Mouse (Mus musculus) ovary, postnatal 14 days (tissue): ENCODE measurements around the gene Lactb.

ENCODE experiments used
- DNase-seq: peaks from one replicate; pipeline ENCODE4 v3.0.0; 2022; ENCODE audit warnings: low spot score

Gene Lactb

DNA sequence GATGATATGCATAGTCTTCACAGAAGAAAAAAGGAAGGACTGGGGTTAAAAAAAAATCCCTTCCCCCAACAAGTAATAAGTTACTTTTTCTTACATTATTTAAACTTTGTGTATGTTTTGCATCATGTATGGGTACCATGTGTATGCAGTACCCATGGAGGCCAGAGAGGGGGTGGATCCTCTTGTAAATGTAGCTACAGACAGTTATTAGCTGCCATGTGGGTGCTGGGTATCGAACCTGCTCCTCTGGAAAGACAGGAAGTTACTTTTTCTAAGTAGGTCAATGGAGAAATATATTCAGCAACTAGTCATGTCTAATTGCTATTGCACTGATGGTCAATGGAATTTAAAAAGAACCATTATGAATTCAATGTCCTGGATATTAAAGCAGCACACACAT is 3.2 kb upstream of the Lactb start:
- DNase-seq, result no peak

DNA sequence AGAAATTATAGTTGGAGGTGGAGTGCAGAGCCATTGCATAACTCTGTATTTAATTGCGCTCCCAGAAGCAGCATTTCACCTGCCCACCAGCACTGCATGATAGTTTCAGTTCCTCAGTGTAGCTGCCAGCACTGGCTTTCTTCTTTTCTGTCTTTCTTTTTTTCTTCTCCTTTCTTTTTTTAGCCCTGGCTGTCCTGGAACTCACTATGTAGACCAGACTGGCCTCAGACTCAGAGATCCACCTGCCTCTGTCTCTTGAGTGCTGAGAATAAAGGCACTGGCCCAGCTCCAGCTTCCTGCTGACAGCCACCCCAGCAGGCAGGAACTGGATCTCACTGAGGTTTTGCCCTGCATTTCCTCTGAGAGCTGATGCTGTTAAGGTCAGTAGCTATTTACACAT is 2.7 kb upstream of the Lactb start:
- no peak for DNase-seq

DNA sequence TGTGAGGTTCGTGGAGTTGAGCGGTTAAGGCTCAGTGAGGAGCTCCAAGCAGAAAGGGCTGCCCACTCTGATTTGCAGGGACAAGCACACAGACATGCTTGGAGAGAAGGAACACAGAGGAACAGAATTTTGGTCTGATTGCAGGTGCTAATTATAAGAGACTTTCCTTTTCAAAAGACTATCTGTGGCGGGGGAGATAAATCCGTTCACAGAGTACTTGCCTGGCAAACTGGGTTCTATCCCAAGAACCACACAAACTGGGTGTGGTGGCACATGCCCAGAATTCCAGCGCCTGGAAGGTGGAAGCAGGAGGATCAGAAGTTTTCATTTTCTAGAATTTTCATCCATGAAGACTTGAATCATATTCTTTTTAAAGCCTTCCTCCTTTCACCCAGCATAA is 1.8 kb upstream of the Lactb start:
- no peak for DNase-seq

DNA sequence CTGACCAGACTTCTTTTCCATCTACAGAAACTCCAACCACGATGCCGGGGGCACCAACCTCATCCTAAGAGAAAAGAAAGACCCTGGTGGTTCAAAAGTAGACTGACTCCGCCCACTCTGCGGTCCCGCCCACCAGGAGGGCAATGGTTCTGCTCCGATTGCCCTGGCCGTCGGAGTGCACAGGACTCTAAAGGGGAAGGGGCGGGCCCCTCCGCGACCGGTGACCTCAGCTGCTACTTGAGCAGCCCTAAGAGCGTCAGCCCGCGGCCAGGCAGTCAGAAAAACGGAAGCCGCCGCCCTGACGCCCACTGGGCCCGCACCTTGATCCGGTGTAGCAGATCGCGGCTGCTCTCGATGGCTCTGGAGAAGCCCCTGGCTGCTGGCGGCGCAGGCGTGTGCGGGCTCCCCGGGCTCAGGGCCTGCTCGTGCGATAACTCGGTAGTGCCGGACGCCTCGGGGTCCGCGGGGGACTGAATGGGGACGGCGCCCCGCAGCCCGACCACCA is 511 bp downstream of the Lactb start:
- peak; percentile 18 for DNase-seq

DNA sequence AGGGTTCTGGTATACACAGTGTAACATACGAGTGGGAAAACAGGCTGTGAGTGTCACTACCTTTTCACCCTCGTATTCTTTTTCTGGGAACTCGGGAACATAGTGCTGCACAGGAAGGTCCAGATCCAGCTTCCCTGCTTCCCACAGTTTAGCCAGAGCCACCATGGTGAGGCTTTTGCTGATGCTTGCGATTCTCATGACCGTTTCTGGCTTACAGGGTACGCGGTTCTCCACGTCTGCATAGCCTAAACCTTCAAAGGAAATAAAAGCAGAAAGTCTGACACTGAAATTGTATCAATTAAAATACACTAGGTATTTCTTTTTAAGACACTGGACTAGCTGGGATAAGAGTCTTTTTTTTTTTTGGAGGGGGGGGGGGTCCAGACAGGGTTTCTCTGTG is 4.2 kb downstream of the Lactb start:
- DNase-seq, result no peak

DNA sequence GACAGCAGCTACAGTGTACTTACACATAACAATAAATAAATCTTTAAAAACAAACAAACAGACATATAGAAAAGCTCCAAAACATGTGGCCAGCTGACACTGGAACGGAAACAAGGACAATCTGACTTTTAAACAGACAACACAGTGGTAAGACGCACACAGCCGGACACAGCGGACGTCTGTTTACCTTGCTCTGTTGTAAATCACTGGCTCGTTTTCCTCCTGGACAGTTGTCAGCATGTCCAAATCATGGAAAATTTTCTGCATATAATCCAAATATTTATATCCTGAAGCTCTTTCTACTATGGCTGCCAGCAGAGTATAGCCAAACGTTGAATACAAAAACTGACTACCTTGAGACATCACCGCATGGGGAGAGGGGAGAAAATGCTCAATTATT is 7.8 kb downstream of the Lactb start:
- no peak for DNase-seq

DNA sequence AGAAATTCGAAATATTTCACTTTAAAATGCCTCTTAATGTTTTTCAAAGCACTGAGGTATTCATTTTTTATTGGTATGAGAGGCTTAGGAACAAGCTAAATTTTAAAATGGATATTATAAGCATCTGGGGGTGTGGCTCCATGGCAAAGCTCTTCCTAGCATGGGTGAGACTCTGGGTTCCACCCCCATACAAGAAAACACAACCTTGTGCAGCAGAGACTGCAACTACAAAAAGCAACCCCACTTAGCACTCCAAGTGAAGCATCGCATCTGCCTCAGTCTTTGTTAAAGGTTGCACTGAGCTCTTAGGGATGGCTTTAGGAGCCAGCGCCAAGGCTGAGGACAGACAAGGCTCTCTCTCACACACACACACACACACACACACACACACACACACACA is 13.8 kb downstream of the Lactb start:
- no peak for DNase-seq

DNA sequence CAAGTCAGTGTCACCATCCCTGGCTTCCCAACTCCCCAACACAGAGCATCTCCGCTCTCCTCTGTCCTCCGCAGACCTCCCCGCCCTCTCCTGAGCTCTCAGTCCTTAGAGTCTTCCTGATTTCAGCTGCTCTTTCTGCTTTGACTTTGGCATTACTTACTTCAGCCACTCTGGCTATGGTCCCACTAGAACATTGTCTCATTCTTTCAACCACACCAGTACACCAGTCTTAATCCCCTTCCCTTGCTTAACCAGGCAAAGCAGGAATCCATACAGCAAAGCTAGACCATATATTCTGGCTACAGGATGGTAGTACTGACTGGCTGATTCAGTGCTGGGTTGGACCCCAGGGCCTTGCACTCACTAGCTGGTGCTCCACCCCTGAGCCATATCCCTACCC is 17.8 kb downstream of the Lactb start:
- no peak for DNase-seq

DNA sequence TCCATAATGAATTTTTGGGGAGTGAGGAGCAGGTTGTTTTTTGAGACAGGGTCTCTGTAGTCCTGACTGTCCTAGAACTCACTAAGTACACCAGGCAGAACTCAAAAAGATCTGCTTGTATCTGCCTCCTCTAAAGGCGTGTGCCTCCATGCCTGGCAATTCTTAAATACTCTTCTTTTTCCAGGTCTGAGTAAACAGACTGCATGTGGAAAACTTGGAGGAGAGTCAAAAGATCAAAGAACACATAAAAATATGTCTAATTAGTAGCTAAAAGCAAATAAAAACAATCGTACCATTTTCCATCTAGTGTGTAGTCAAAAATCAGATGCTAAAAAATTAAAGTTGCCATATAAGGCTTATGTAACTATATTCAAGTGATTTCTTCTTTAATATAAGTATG is 22.4 kb downstream of the Lactb start:
- DNase-seq, result no peak

DNA sequence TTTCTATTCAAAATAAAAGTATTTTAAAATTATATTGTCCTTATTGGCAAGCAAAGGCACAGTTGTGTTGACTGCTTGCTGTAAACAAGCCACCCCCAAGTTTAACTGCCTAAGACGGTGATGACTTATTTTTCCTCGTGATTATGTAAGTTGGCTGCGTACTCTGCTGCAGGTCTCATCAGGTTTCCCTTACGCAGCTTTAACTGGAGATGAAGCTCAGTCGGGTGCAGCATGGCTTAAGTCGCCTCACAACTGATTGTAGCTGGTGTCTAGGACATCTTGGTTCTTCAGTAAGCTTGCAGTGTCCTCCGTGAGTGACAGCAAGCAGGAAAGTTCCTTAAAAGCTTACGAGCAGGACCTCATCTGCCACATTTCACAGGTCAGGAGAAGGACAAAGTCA is 23.0 kb downstream of the Lactb start:
- no peak for DNase-seq

DNA sequence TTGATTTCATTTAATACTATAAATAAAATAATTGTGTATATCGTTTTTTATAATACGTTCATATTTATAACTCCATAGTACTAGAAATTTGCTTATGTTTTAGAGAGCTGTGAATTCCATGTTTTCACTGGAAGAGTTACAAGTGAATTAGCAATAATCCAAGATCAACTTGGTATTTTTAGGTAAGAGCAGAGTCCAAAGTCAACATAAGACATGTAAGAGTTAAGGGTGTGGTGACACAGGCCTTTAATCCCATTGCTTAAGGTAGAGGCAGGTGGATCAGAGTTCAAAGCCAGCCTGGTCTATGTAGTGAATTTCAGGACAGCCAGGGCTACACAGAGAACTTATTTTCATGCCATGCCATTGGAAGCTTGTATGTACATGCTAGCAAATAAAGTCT is 26.7 kb downstream of the Lactb start:
- DNase-seq, result no peak

DNA sequence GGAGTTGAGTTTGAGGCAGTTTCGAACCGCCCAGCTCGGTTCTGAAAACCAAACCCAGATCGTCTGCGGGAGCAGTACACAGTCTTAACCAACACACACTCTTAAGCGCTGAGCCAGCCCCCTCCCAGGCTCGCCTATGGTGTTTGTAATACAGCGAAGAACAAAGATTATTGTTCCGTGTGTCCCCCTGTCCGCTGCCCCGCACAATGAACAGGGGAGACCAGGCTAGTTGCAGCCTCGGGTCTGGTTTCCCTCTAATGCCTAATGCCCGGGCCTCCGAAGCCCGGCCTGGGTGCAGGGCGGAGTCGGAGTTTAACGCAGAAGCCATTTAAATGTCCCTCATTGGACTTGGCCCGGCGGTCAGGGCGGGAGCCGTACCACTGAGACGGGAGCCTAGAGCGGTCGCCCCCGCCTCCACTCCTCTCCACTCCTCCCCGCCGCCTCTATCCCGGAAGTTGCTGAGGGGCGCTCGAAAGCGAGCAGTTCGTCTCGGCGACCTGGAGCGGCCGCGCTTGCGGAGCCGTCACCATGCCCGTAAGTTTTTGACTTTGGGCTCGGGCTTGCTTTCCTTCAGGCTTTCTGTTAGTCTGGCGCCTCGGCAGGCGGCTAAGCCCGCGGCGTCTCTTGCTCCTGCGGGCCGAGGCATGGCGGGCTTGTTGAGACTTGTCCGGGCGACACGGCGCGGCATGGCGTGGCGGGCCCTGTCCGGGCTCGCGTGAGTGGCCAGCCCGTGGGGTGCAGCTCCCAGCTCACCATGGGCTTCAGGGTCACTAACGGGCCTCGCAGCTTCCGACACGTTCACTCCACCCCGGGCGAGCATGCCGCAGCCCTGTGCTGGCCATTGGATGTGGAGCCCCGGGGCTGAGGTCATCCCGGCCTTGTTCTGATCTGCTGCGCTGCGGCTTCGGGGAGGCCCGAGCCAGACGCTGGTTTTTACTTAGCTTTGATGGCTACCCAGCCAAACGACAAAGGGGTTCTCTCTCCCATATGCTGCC is 29.3 kb downstream of the Lactb start, which contains the start of gene Rps27l:
Gene Rps27l, plus strand, starts transcription at position 440 of the 995 bp plus-strand sequence.
- DNase-seq, result peak; percentile 91

DNA sequence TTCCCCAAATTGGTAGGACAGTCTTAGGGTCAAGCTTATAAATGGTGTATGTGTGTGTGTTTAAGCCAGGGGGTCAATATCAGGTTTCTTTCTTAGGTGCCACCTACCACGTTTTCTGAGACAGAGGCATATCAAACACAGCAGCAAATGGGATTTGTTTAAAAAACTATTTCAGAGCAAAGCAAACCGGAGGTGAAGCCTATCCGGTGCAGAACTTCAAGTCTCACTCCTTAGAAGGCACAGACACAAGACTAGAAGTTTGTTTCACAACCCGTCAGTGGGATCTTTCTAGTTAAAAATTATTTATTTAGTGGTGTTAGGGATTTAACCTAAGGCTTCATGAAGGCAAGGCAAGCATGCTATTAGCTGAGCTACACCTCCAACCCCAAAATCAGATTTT is 30.1 kb downstream of the Lactb start:
- DNase-seq, result no peak

DNA sequence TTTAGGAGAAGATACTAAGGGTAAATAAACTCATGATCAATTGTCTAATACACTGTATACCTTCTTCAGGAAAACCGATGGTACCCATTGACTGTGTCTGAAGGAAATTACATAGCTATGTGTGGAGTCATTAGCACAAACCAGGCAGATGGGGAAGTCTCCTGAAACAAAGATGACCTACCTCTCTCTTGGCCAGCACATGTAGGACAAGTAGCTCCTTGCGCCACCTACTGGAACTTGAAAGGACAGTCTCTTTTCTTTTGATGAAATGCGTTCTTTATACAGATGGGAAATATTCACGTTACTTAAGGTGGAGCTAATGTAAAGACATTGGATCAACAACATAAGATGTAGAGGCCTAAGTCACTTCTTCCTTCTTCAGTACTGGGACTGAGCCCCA is 36.4 kb downstream of the Lactb start:
- peak; percentile 34 for DNase-seq

DNA sequence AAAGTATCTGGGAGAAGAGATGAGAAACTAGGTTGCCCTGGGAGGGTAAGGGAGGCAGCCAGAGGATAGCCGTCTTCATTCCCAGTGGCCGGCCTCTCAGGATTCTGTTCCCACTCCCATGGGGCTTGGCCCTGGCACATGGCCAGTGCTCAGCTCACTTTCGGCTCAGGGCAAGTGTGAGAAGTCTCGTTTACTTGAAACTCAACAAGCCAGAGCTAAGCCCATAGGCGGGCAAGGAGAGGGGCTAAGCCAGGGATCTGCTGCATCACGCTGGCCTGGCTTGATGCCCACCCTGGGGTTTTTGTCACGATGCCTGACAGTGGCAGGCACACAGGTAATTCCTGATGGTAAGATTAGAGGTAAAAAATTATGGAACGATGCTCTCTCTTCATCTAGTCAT is 37.8 kb downstream of the Lactb start:
- peak; percentile 18 for DNase-seq

DNA sequence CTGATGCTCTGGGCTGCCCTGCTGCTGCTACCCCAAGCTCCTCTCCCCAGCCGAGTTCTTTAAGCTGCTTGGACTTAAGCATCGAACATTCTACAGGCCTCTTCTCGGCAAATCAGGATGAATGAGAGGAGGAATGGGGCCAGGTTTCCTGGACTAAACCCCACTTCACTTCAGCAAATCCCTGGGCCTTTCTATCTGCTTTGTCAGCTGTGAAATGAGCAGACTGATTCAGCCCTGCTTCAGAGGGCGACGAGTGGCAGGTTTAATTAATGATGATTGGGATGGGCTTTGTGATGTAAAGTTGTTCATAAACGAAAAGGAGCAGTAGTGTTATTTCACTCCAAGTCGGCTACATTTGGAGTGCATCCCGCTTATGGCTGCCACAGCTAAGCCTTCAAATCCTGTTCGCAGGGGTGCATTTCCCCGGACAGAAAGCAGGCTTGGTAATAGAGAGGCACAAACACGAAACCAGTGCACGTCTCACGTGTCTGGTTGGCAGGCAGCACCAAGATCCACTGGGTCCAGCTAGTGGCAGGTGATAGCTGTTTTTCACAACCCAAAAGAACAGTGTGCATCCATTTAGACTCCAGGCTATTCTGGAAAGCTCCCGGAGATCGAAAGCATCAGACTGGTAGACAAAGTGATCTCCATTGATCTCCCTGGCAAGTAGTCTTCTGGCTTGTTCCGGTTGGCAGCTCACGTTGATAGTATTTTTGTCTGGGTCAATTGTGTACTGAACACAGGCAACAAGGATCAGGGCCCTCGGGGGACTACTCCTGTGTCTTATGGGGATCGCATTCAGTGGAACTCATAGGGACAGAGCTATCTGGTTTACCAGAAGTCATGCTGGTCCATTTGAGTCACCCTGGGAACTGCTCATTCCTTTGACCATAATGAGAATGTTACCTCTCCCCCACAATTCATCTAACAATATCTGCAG is 41.1 kb downstream of the Lactb start:
- no peak for DNase-seq

DNA sequence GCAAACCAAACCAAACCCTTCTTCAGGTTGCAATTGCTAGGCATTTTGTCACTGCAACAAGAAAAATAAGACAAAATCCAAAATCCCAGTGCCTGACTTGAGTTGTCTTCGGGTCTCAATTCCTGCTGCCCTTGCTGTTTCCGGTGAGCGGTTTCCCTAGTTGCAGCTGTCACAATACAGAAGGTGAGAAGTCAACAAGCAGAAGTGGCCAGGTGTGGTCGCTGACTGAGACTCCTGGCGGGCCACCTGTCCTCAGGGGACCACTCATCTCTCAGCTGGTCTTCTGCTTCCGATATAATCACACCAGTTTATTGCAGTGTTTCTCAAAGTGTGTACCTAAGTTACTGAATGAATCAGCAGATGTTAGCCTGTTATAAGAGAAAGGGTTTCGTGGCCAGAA is 44.9 kb downstream of the Lactb start:
- no peak for DNase-seq

DNA sequence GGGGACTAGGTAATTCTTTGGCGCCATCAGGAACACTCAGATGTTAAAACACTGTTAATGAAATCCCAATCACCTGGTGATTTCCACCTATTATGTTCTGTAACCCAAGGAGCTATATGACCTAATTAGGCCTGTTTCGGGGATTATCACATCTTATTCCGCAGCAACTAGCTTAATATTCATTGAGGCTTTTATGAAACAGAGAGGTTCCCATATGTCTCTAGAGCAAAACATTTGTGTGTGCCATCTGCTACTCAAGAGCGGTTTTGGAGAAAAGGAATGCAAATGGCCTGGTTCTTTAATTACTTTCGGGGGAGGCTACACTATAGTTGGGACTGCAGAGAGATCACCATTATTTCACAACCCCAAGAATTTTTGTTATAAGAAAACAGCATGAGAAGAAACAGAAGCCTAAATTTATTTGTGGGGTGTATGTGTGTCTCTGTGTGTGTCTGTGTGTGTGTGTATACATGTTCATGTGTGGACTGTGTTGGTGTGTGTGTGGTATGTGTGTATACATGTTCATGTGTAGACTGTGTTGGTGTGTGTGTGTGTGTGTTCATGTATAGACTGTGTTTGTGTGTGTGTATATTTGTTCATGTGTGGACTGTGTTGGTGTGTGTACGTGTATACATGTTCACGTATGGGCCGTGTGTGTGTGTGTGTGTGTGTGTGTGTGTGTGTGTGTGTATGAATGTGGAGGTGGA is 47.4 kb downstream of the Lactb start:
- DNase-seq, result no peak

DNA sequence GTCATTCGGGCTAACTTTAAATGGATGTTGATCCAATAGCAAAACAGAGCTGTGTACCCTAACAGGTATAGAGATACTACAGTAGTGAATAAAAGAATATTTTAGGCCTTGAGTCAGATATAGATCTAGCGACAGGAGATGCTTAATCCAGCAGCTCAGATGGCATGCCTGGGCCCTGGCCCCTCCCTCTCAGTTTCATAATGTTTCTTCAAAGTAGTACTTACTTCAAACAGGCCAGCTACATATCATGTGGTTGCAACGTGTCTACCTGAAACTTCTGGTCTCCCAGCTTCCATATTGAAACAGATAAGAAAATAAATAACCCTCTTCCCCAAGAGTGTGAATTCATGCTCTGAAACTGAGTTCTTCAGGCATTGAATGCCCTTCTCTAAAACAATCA is 49.4 kb downstream of the Lactb start:
- no peak for DNase-seq

DNA sequence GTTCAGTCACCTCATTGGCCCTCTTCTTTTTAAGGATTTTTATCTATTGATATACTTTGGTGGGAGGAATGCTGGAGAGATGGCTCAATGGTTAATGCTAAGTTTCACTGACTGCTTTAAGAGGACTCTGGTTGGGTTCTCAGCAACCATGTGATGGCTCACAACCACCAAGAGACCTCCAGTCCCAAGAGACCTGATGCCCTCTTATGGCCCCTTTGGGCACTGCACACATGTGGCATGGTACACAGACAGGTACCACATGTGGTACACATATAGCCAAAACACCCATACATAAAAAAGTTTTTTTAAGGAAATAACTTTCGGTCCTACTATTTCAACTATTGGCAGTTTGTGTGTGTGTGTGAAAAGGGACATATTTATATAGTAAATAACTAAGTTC is 53.2 kb downstream of the Lactb start:
- no peak for DNase-seq

DNA sequence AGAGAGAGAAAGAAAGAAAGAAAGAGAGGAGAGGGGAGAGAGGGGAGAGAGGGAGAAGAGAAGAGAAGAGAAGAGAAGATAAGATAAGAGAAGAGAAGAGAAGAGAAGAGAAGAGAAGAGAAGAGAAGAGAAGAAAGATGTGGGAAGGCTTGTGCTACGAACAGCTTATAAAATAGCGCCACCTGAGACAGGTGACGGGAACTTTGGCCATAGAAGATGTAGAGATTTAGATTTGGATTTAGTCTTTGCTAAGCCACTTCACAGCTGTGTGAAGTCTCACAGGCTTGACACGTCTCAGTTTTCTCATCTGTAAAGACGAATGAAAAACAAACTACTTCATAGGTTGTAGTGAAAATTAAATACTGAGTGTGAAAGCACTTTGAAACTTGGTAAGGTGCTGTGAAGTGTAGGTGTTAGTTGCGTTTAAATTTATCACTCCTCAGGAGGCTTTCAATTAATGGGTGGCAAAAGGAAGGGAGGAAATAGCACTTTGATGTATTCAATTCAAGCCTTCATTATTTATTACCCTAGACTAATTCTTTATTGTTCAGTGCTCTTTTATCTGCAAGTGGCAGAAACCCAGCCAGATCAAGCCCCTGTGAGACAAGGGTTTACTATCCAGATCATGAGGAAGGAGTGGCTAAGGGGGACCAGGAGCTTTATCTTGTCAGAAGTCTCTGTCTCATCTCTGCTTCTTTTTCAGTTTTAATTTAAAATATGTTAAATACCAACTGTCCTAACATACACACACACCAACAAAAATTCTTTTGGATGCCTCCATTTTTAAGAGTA is 54.6 kb downstream of the Lactb start:
- no peak for DNase-seq
